Mouse (Mus musculus): ENCODE data around the gene Btg1-ps1.
"Not testable (repeated sequence)": the region's sequence is repeated elsewhere in the genome, so short reads cannot be mapped to it uniquely, and the experiment has no call there.

The Btg1-ps1 gene

GRCm38 (mm10) chrX:38018597-38018996 is at the start of gene Btg1-ps1:
Btg1-ps1 (minus strand) TSS chrX:38018815.
- DNase-seq (ENCODE audit: low spot score): not testable (repeated sequence)

GRCm38 (mm10) chrX:38066175-38066574 is 47.6 kb upstream of the Btg1-ps1 start, which contains the start of gene Rhox10:
Rhox10 (plus strand) TSS chrX:38066475.
- DNase-seq (ENCODE audit: low spot score): no peak

GRCm38 (mm10) chrX:38061544-38061943 is 42.9 kb upstream of the Btg1-ps1 start:
- no peak for DNase-seq (ENCODE audit: low spot score)

- DNase-seq (ENCODE audit: low spot score): not testable (repeated sequence)
Measured at GRCm38 (mm10) chrX:38043014-38043413, 24.4 kb upstream of the Btg1-ps1 start, which contains the start of gene Btg1-ps2. Btg1-ps2 (minus strand) TSS chrX:38043114.

- DNase-seq (ENCODE audit: low spot score): no peak
Measured at GRCm38 (mm10) chrX:38039666-38040065, 21.1 kb upstream of the Btg1-ps1 start.

GRCm38 (mm10) chrX:38033841-38034240 is 15.2 kb upstream of the Btg1-ps1 start:
- DNase-seq (ENCODE audit: low spot score): no peak

GRCm38 (mm10) chrX:38008756-38009155 is 9.9 kb downstream of the Btg1-ps1 start:
- no peak for DNase-seq (ENCODE audit: low spot score)
